Comparison of ENCODE assay signal across 8 mouse cellular contexts in genomic region chr17:56030919-56031318, GRCm38 (mm10). TPM values are rescaled to one million over a fixed set of nuclear protein-coding genes. Genes with fewer than 3 reads are reported as not detected.
DNase-seq lines count a peak whose midpoint lies in the region; ATAC-seq lines count a peak whose summit lies in the region.

No protein-coding gene starts in this region.

- 0 out of 2 replicates have a peak overlapping the region, but pooled peaks have one; percentile 17 for H3K9ac ChIP-seq in embryonic facial prominence, embryonic 13.5 days
- H3K9ac ChIP-seq in stomach, embryonic 16.5 days (ENCODE audit: low read length) = no peak overlapping the region

- WGBS in embryonic facial prominence, embryonic 13.5 days = 73% methylated on average over 5 of the region's 5 CpGs
- WGBS in embryonic facial prominence, embryonic 10.5 days = 77% methylated on average over 5 of the region's 5 CpGs
- whole genome bisulfite sequencing in stomach, embryonic 16.5 days = 42% methylated on average over 5 of the region's 5 CpGs

- DNase-seq in embryonic facial prominence, embryonic 10.5 days (ENCODE audit: low spot score) = no peak
- peak; percentile 71 for DNase-seq in 3134 (ENCODE audit: extremely low read depth, insufficient read length, low spot score)
- DNase-seq in cerebellum, adult 9-11 months = peak; percentile 60
- peak; percentile 71 to 89 for DNase-seq in kidney, postnatal 25 days
- DNase-seq in urinary bladder, postnatal 4 days (ENCODE audit: low spot score in 2 of 2) = no peak
- no peak for DNase-seq in urinary bladder, postnatal 10 days (ENCODE audit: low spot score)

- no peak overlapping the region for H3K27ac ChIP-seq in embryonic facial prominence, embryonic 13.5 days
- H3K27ac ChIP-seq in embryonic facial prominence, embryonic 10.5 days (replicated peaks) = no peak overlapping the region
- 0 out of 2 replicates have a peak overlapping the region, but pooled peaks have one; percentile 27 for H3K27ac ChIP-seq in stomach, embryonic 16.5 days (ENCODE audit: low read length)

- no peak overlapping the region for H3K4me2 ChIP-seq in embryonic facial prominence, embryonic 13.5 days
- no peak overlapping the region for H3K4me2 ChIP-seq in stomach, embryonic 16.5 days (ENCODE audit: low read depth, low read length)

- peaks cover 36% of the 10 kb centered on the region for H3K4me1 ChIP-seq in embryonic facial prominence, embryonic 13.5 days
- peaks cover 34% of the 10 kb centered on the region for H3K4me1 ChIP-seq in embryonic facial prominence, embryonic 10.5 days
- peaks cover 36% of the 10 kb centered on the region for H3K4me1 ChIP-seq in stomach, embryonic 16.5 days (ENCODE audit: control insufficient read depth, insufficient read depth, low read length)

- peaks cover 72% of the 10 kb centered on the region for H3K36me3 ChIP-seq in embryonic facial prominence, embryonic 13.5 days
- H3K36me3 ChIP-seq in embryonic facial prominence, embryonic 10.5 days (replicated peaks) = peaks cover 90% of the 10 kb centered on the region
- H3K36me3 ChIP-seq in stomach, embryonic 16.5 days (ENCODE audit: control insufficient read depth, insufficient read depth, low read length) = no peaks in the 10 kb centered on the region

- ATAC-seq in embryonic facial prominence, embryonic 13.5 days (ENCODE audit: insufficient number of reproducible peaks, insufficient read depth, low FRiP score, low TSS enrichment, low read depth) = no peak
- no peak for ATAC-seq in stomach, embryonic 16.5 days (ENCODE audit: insufficient read depth, low FRiP score)

- H3K27me3 ChIP-seq in embryonic facial prominence, embryonic 13.5 days = no peaks in the 10 kb centered on the region
- H3K27me3 ChIP-seq in embryonic facial prominence, embryonic 10.5 days (replicated peaks; ENCODE audit: low read depth, poor library complexity, severe bottlenecking) = no peaks in the 10 kb centered on the region
- H3K27me3 ChIP-seq in stomach, embryonic 16.5 days (ENCODE audit: control insufficient read depth, insufficient read depth, low read length) = no peaks in the 10 kb centered on the region

- no peaks in the 10 kb centered on the region for H3K9me3 ChIP-seq in embryonic facial prominence, embryonic 13.5 days
- no peaks in the 10 kb centered on the region for H3K9me3 ChIP-seq in embryonic facial prominence, embryonic 10.5 days
- H3K9me3 ChIP-seq in stomach, embryonic 16.5 days (replicated peaks; ENCODE audit: control insufficient read depth, low read length) = no peaks in the 10 kb centered on the region

- no peak overlapping the region for H3K4me3 ChIP-seq in embryonic facial prominence, embryonic 13.5 days
- H3K4me3 ChIP-seq in embryonic facial prominence, embryonic 10.5 days = no peak overlapping the region
- H3K4me3 ChIP-seq in stomach, embryonic 16.5 days (replicated peaks; ENCODE audit: low read length) = no peak overlapping the region

RNA-seq across cellular contexts. Expression of gene Sh3gl1, which starts 5.5 kb away (rescaled TPM):
- 175 and 185 TPM in 2 replicates for polyA plus RNA-seq in embryonic facial prominence, embryonic 13.5 days (2015; fragmentation: Nextera tagmentation; extraction: Ambion mirVana)
- 170 and 173 TPM in 2 replicates for polyA plus RNA-seq in embryonic facial prominence, embryonic 10.5 days (2016; fragmentation: Nextera tagmentation; extraction: Ambion mirVana)
- 145 and 154 TPM in 2 replicates for polyA plus RNA-seq in stomach, embryonic 16.5 days (2015; fragmentation: Nextera tagmentation; extraction: Ambion mirVana)

RNA-seq across cellular contexts. Expression of gene Chaf1a, which starts 9.3 kb away (rescaled TPM):
- polyA plus RNA-seq in embryonic facial prominence, embryonic 13.5 days (2015; fragmentation: Nextera tagmentation; extraction: Ambion mirVana) = 25.8 and 34.8 TPM in 2 replicates
- polyA plus RNA-seq in embryonic facial prominence, embryonic 10.5 days (2016; fragmentation: Nextera tagmentation; extraction: Ambion mirVana) = 50.7 and 52.3 TPM in 2 replicates
- 16.3 and 17.8 TPM in 2 replicates for polyA plus RNA-seq in stomach, embryonic 16.5 days (2015; fragmentation: Nextera tagmentation; extraction: Ambion mirVana)

RNA-seq across cellular contexts. Expression of gene Mpnd, which starts 25.4 kb away (rescaled TPM):
- 132 and 134 TPM in 2 replicates for polyA plus RNA-seq in embryonic facial prominence, embryonic 13.5 days (2015; fragmentation: Nextera tagmentation; extraction: Ambion mirVana)
- polyA plus RNA-seq in embryonic facial prominence, embryonic 10.5 days (2016; fragmentation: Nextera tagmentation; extraction: Ambion mirVana) = 126 and 135 TPM in 2 replicates
- polyA plus RNA-seq in stomach, embryonic 16.5 days (2015; fragmentation: Nextera tagmentation; extraction: Ambion mirVana) = 52.0 and 60.7 TPM in 2 replicates

RNA-seq across cellular contexts. Expression of gene Stap2, which starts 25.5 kb away (rescaled TPM):
- polyA plus RNA-seq in embryonic facial prominence, embryonic 13.5 days (2015; fragmentation: Nextera tagmentation; extraction: Ambion mirVana) = 10.2 TPM in 2 replicates
- 8.2 and 8.8 TPM in 2 replicates for polyA plus RNA-seq in embryonic facial prominence, embryonic 10.5 days (2016; fragmentation: Nextera tagmentation; extraction: Ambion mirVana)
- 41.2 and 53.7 TPM in 2 replicates for polyA plus RNA-seq in stomach, embryonic 16.5 days (2015; fragmentation: Nextera tagmentation; extraction: Ambion mirVana)

RNA-seq across cellular contexts. Expression of gene Ubxn6, which starts 43.9 kb away (rescaled TPM):
- 47.6 and 51.2 TPM in 2 replicates for polyA plus RNA-seq in embryonic facial prominence, embryonic 13.5 days (2015; fragmentation: Nextera tagmentation; extraction: Ambion mirVana)
- 35.0 and 36.8 TPM in 2 replicates for polyA plus RNA-seq in embryonic facial prominence, embryonic 10.5 days (2016; fragmentation: Nextera tagmentation; extraction: Ambion mirVana)
- polyA plus RNA-seq in stomach, embryonic 16.5 days (2015; fragmentation: Nextera tagmentation; extraction: Ambion mirVana) = 39.4 and 42.1 TPM in 2 replicates

Comparison
In these comparisons a context has a peak if more than half of its experiments do, and no peak if none do; other contexts are left out.
1. DNase-seq: peak in 3134 (single experiment), cerebellum, adult 9-11 months (single experiment) and kidney, postnatal 25 days (2 of 2); none in embryonic facial prominence, embryonic 10.5 days (single experiment), urinary bladder, postnatal 4 days (0 of 2) and urinary bladder, postnatal 10 days (single experiment).